Mouse (Mus musculus): Measurements from ENCODE around the gene Rbpj.

DNA sequence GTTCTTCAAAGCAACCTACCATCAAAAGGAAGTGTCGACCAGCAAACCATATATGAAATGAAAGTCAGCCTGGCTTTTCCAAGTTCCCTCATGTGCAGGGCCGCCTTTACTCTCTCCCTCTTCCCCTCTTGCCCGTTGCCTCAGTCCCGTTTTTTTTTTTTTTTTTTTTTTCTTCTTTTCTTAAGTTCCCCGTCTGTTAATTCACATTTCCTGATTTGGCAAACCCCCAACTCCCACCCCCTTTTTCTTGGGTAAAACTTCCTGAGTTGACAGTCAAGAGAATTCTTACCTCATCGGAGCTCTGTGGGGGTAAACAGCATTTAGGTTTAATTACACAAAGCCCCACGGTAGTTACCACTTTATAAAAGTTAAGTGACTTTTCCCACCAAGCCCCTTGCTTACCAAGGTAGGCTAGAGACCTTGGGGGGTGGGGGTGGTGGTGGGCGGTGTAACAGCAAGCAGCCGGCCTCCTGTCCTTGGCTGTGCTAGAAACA lies 81.1 kb downstream of the Rbpj start:
- TF ChIP-seq POLR2A (IDR thresholded peaks at IDR 0.05; ENCODE audit: control insufficient read depth, extremely low read depth, insufficient read depth, low read length, poor library complexity) (no peak), CTCF (IDR thresholded peaks at IDR 0.05; ENCODE audit: borderline replicate concordance, control insufficient read depth, extremely low read depth, insufficient read depth, low read length, poor library complexity) (no peak)
